Mouse (Mus musculus): ENCODE data around the gene Pde10a. TPM values are rescaled to one million over a fixed set of nuclear protein-coding genes. Genes with fewer than 3 reads are reported as not detected.

The Pde10a gene
- polyA plus RNA-seq, 1 experiment from 2014 or later, result 12.7 TPM

GRCm38 (mm10) chr17:8813773-8814491, 288.8 kb downstream of the Pde10a start:
- H3K27ac ChIP-seq, result no peak overlapping the region
- H3K4me2 ChIP-seq (replicated peaks), result no peak overlapping the region
- no peaks in the 10 kb centered on the region for H3K27me3 ChIP-seq
- H3K4me3 ChIP-seq (replicated peaks), result no peak overlapping the region
- 90% methylated on average over 3 of the region's 3 CpGs for WGBS
- H3K9ac ChIP-seq (replicated peaks), result no peak overlapping the region
- no peaks in the 10 kb centered on the region for H3K36me3 ChIP-seq
- H3K9me3 ChIP-seq, result no peaks in the 10 kb centered on the region
- H3K4me1 ChIP-seq (replicated peaks), result peaks cover 17% of the 10 kb centered on the region
- no peak for ATAC-seq

GRCm38 (mm10) chr17:8815376-8815775, 290.2 kb downstream of the Pde10a start:
- Histone ChIP-seq H3K9ac (replicated peaks) (no peak overlapping the region), H3K9me3 (no peaks in the 10 kb centered on the region), H3K4me2 (replicated peaks) (no peak overlapping the region), H3K27ac (no peak overlapping the region), H3K4me3 (replicated peaks) (no peak overlapping the region), H3K36me3 (no peaks in the 10 kb centered on the region), H3K27me3 (no peaks in the 10 kb centered on the region), H3K4me1 (replicated peaks) (peaks cover 11% of the 10 kb centered on the region)
- WGBS, result 89% methylated on average over 3 of the region's 3 CpGs
- no peak for ATAC-seq

- peaks cover 11% of the 10 kb centered on the region for H3K4me1 ChIP-seq (replicated peaks)
- H3K4me3 ChIP-seq (replicated peaks), result no peak overlapping the region
- H3K9me3 ChIP-seq, result no peaks in the 10 kb centered on the region
- peaks cover 3% of the 10 kb centered on the region for H3K36me3 ChIP-seq
- no peak for ATAC-seq
- WGBS, result 85% methylated on average over 5 of the region's 5 CpGs
- no peak overlapping the region for H3K27ac ChIP-seq
- no peaks in the 10 kb centered on the region for H3K27me3 ChIP-seq
- H3K9ac ChIP-seq (replicated peaks), result no peak overlapping the region
- no peak overlapping the region for H3K4me2 ChIP-seq (replicated peaks)
These were observed 290.7 kb downstream of the Pde10a start for GRCm38 (mm10) chr17:8815864-8816263.

GRCm38 (mm10) chr17:8818675-8819074, 293.5 kb downstream of the Pde10a start:
- H3K27me3 ChIP-seq, result no peaks in the 10 kb centered on the region
- no peak overlapping the region for H3K4me2 ChIP-seq (replicated peaks)
- H3K4me3 ChIP-seq (replicated peaks), result no peak overlapping the region
- H3K9ac ChIP-seq (replicated peaks), result no peak overlapping the region
- no peaks in the 10 kb centered on the region for H3K9me3 ChIP-seq
- H3K4me1 ChIP-seq (replicated peaks), result peaks cover 4% of the 10 kb centered on the region; the same call in 1 of the 2 replicates
- no peak overlapping the region for H3K27ac ChIP-seq
- ATAC-seq, result no peak
- WGBS, result 89% methylated on average over 13 of the region's 13 CpGs
- H3K36me3 ChIP-seq, result peaks cover 6% of the 10 kb centered on the region

- peaks cover 3% of the 10 kb centered on the region for H3K4me1 ChIP-seq (replicated peaks)
- no peak overlapping the region for H3K9ac ChIP-seq (replicated peaks)
- no peak overlapping the region for H3K4me3 ChIP-seq (replicated peaks)
- H3K27me3 ChIP-seq, result no peaks in the 10 kb centered on the region
- H3K9me3 ChIP-seq, result no peaks in the 10 kb centered on the region
- peaks cover 6% of the 10 kb centered on the region for H3K36me3 ChIP-seq
- no peak overlapping the region for H3K27ac ChIP-seq
- 79% methylated on average over 7 of the region's 7 CpGs for WGBS
- no peak for ATAC-seq
- no peak overlapping the region for H3K4me2 ChIP-seq (replicated peaks)
These were observed 298.4 kb downstream of the Pde10a start for GRCm38 (mm10) chr17:8823548-8823947.

GRCm38 (mm10) chr17:8827204-8827603, 302.0 kb downstream of the Pde10a start:
- 80% methylated on average over 9 of the region's 9 CpGs for WGBS
- no peak overlapping the region for H3K4me2 ChIP-seq (replicated peaks)
- no peak overlapping the region for H3K9ac ChIP-seq (replicated peaks)
- no peaks in the 10 kb centered on the region for H3K36me3 ChIP-seq
- no peak overlapping the region for H3K4me3 ChIP-seq (replicated peaks)
- H3K4me1 ChIP-seq (replicated peaks), result peaks cover 3% of the 10 kb centered on the region
- no peak overlapping the region for H3K27ac ChIP-seq
- no peak for ATAC-seq
- H3K9me3 ChIP-seq, result no peaks in the 10 kb centered on the region
- no peaks in the 10 kb centered on the region for H3K27me3 ChIP-seq

- Histone ChIP-seq H3K4me2 (replicated peaks) (no peak overlapping the region), H3K27me3 (no peaks in the 10 kb centered on the region), H3K4me3 (replicated peaks) (no peak overlapping the region), H3K36me3 (no peaks in the 10 kb centered on the region), H3K9ac (replicated peaks) (no peak overlapping the region), H3K27ac (no peak overlapping the region), H3K4me1 (replicated peaks) (peaks cover 3% of the 10 kb centered on the region), H3K9me3 (no peaks in the 10 kb centered on the region)
- ATAC-seq, result no peak
- WGBS, result 85% methylated on average over 5 of the region's 5 CpGs
These were observed 305.8 kb downstream of the Pde10a start for GRCm38 (mm10) chr17:8831001-8831400.

- WGBS, result 93% methylated on average over 5 of the region's 5 CpGs
- no peak overlapping the region for H3K27ac ChIP-seq
- no peak for ATAC-seq
These were observed 311.1 kb downstream of the Pde10a start for GRCm38 (mm10) chr17:8836292-8836691.

GRCm38 (mm10) chr17:8838252-8838651, 313.1 kb downstream of the Pde10a start:
- H3K9me3 ChIP-seq, result no peaks in the 10 kb centered on the region
- no peak overlapping the region for H3K9ac ChIP-seq (replicated peaks)
- H3K27me3 ChIP-seq, result no peaks in the 10 kb centered on the region
- WGBS, result 54% methylated on average over 8 of the region's 8 CpGs
- H3K36me3 ChIP-seq, result no peaks in the 10 kb centered on the region
- H3K4me1 ChIP-seq (replicated peaks), result peaks cover 42% of the 10 kb centered on the region
- H3K27ac ChIP-seq, result no peak overlapping the region
- H3K4me3 ChIP-seq (replicated peaks), result no peak overlapping the region
- no peak overlapping the region for H3K4me2 ChIP-seq (replicated peaks)
- ATAC-seq, result no peak

More at GRCm38 (mm10) chr17:8836292-8836691, 311.1 kb downstream of the Pde10a start:
- Histone ChIP-seq H3K4me3 (replicated peaks) (no peak overlapping the region), H3K4me1 (replicated peaks) (peaks cover 22% of the 10 kb centered on the region), H3K4me2 (replicated peaks) (no peak overlapping the region), H3K36me3 (no peaks in the 10 kb centered on the region), H3K9me3 (no peaks in the 10 kb centered on the region), H3K9ac (replicated peaks) (no peak overlapping the region), H3K27me3 (no peaks in the 10 kb centered on the region)

GRCm38 (mm10) chr17:8839237-8840011, 314.3 kb downstream of the Pde10a start:
- Histone ChIP-seq H3K36me3 (no peaks in the 10 kb centered on the region), H3K9ac (replicated peaks) (0 out of 2 replicates have a peak overlapping the region, but pooled peaks have one; percentile 36), H3K4me2 (replicated peaks) (no peak overlapping the region), H3K27me3 (no peaks in the 10 kb centered on the region), H3K4me3 (replicated peaks) (no peak overlapping the region), H3K4me1 (replicated peaks) (peaks cover 48% of the 10 kb centered on the region), H3K27ac (no peak overlapping the region), H3K9me3 (no peaks in the 10 kb centered on the region)
- WGBS, result 76% methylated on average over 10 of the region's 10 CpGs
- ATAC-seq, result no peak

GRCm38 (mm10) chr17:8841094-8841493, 315.9 kb downstream of the Pde10a start:
- Histone ChIP-seq H3K27ac (0 out of 2 replicates have a peak overlapping the region, but pooled peaks have one; percentile 11), H3K9ac (replicated peaks) (no peak overlapping the region), H3K27me3 (no peaks in the 10 kb centered on the region), H3K4me1 (replicated peaks) (peaks cover 48% of the 10 kb centered on the region), H3K4me3 (replicated peaks) (no peak overlapping the region), H3K36me3 (no peaks in the 10 kb centered on the region), H3K9me3 (no peaks in the 10 kb centered on the region), H3K4me2 (replicated peaks) (peak overlapping the region; percentile 19; the same call in 1 of the 2 replicates)
- 22% methylated on average over 8 of the region's 8 CpGs for WGBS
- peak; percentile 59; the same call in 1 of the 2 replicates for ATAC-seq

GRCm38 (mm10) chr17:8841897-8842540, 316.8 kb downstream of the Pde10a start:
- no peak overlapping the region for H3K9ac ChIP-seq (replicated peaks)
- ATAC-seq, result no peak
- H3K27me3 ChIP-seq, result no peaks in the 10 kb centered on the region
- H3K36me3 ChIP-seq, result no peaks in the 10 kb centered on the region
- H3K4me3 ChIP-seq (replicated peaks), result no peak overlapping the region
- H3K4me1 ChIP-seq (replicated peaks), result peaks cover 48% of the 10 kb centered on the region
- H3K27ac ChIP-seq, result no peak overlapping the region
- H3K9me3 ChIP-seq, result no peaks in the 10 kb centered on the region
- H3K4me2 ChIP-seq (replicated peaks), result no peak overlapping the region
- 76% methylated on average over 8 of the region's 8 CpGs for WGBS
